Mouse (Mus musculus): Measurements from ENCODE around the gene Fkbpl.

DNA sequence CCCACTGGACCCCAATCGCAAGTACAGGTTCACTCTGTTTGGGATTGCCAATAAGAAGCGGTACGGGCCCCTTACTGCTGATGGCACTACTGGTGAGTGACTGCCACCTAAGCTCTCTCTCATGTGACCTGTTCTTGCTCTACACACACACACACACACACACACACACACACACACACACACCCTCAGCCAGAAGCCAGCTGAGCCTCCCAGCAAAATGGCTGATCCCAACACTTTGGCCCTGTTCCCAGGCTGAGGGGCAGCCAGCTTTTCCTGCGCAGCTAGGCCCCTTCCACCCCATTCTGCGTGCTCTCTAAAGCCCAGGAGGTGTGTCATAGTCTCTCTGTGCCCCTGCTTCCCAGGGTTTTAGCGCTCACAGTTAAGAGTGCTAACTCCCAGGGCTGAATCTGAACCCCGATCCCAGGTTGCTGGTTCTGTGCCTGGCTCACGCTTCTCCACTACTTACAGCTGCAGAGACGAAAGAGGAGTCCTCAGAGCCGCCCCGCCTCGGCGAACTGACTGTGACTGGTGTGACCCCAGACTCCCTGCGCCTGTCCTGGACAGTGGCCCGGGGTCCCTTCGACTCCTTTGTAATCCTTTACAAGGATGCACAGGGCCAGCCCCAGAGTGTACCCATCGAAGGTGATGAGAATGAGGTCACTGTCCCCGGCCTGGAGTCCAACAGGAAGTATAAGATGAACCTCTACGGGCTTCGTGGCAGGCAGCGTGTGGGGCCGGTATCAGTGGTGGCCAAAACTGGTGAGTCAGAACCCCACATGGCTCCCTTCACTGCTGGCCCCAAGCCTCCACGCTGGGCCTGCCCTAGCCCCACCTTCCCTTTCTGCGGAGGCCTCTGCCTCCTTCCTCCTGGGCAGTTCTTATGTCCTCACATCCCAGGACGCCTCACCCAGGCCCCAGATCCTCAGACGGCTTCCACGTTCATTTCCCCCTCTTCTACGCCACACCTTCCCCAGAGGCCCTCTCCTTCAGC, 40.9 kb downstream of the Fkbpl start:
- TF ChIP-seq CTCF (IDR thresholded peaks at IDR 0.05; ENCODE audit: low read depth, low read length) (no peak), TAL1 (conservative IDR thresholded peaks at IDR 0.05; ENCODE audit: low read depth, low read length) (no peak), GATA1 (IDR thresholded peaks at IDR 0.05; ENCODE audit: borderline replicate concordance, low read length) (no peak)
